Mouse (Mus musculus): ENCODE measurements around the gene Rgl2. TPM values are rescaled to one million over a fixed set of nuclear protein-coding genes. Genes with fewer than 3 reads are reported as not detected.

Gene Rgl2
- polyA plus RNA-seq, 2 experiments: 48.7 to 193 TPM

DNA sequence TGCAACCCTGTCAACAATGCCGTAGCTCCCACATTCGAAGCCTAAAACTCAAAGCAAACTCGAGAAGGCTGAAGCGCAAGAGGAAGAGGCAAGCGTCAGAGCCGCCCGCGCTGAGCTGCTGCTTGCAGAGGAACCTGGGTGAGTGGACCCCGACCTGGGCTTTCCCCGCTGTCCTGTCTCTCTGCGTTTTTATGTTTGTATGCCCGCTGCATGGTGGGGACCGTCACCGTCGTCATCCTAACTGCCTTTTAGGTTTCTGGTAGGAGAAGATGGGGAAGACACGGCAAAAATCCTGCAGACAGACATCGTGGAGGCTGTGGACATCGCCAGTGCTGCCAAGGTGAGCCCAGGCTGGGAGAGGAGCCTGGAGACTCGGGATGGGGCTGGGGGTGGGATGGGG lies 12.0 kb downstream of the Rgl2 start:
- Histone ChIP-seq H3K9ac (ENCODE audit: low read depth, low read length, severe bottlenecking) (peak overlapping the region; percentile 68), H3K27ac (replicated peaks; ENCODE audit: low read depth, low read length) (no peak overlapping the region), H3K4me1 (ENCODE audit: control insufficient read depth, insufficient read depth, low read length) (peaks cover 13% of the 10 kb centered on the region), H3K4me2 (replicated peaks; ENCODE audit: low read depth, low read length, severe bottlenecking) (peak overlapping the region; percentile 90), H3K9me3 (ENCODE audit: control insufficient read depth, low read length) (no peaks in the 10 kb centered on the region), H3K27me3 (ENCODE audit: control insufficient read depth, insufficient read depth, low read length) (no peaks in the 10 kb centered on the region), H3K4me3 (replicated peaks; ENCODE audit: low read length) (peak overlapping the region; percentile 79), H3K36me3 (ENCODE audit: control insufficient read depth, insufficient read depth, low read length) (peaks cover 62% of the 10 kb centered on the region)
- WGBS: 63% methylated on average over 19 of the region's 19 CpGs
- ATAC-seq (ENCODE audit: low FRiP score, low read depth) (no peak), DNase-seq (ENCODE audit: low spot score) (no peak)
- TF ChIP-seq POLR2A (IDR thresholded peaks at IDR 0.05; ENCODE audit: borderline replicate concordance, extremely low read depth, insufficient read depth, insufficient read length): no peak

DNA sequence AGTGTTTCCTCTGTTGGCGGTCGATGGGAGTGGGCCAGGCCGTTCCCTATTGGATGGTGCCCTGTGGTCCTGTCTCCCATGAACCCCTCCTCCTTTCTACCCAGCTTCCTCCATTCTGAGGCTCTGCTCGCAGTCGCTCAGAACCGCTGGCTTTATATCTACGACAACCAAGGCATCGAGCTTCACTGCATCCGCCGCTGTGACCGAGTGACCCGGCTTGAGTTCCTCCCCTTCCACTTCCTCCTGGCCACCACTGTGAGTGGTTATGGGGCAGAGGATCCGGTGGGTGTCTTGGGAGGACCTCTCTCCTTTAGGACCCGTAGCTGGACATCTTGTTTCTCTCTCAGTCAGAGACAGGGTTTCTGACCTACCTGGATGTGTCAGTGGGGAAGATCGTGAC lies 14.1 kb downstream of the Rgl2 start:
- no peak for DNase-seq (ENCODE audit: low spot score)
- Histone ChIP-seq H3K36me3 (ENCODE audit: control insufficient read depth, insufficient read depth, low read length) (peaks cover 60% of the 10 kb centered on the region), H3K9ac (ENCODE audit: low read depth, low read length, severe bottlenecking) (no peak overlapping the region), H3K4me3 (replicated peaks; ENCODE audit: low read length) (no peak overlapping the region), H3K4me2 (replicated peaks; ENCODE audit: low read depth, low read length, severe bottlenecking) (no peak overlapping the region), H3K27me3 (ENCODE audit: control insufficient read depth, insufficient read depth, low read length) (no peaks in the 10 kb centered on the region), H3K9me3 (ENCODE audit: control insufficient read depth, low read length) (no peaks in the 10 kb centered on the region), H3K27ac (replicated peaks; ENCODE audit: low read depth, low read length) (no peak overlapping the region), H3K4me1 (ENCODE audit: control insufficient read depth, insufficient read depth, low read length) (peaks cover 13% of the 10 kb centered on the region)
- WGBS: 92% methylated on average over 15 of the region's 15 CpGs
- no peak for TF ChIP-seq POLR2A (IDR thresholded peaks at IDR 0.05; ENCODE audit: borderline replicate concordance, extremely low read depth, insufficient read depth, insufficient read length)
- no peak for ATAC-seq (ENCODE audit: low FRiP score, low read depth)

DNA sequence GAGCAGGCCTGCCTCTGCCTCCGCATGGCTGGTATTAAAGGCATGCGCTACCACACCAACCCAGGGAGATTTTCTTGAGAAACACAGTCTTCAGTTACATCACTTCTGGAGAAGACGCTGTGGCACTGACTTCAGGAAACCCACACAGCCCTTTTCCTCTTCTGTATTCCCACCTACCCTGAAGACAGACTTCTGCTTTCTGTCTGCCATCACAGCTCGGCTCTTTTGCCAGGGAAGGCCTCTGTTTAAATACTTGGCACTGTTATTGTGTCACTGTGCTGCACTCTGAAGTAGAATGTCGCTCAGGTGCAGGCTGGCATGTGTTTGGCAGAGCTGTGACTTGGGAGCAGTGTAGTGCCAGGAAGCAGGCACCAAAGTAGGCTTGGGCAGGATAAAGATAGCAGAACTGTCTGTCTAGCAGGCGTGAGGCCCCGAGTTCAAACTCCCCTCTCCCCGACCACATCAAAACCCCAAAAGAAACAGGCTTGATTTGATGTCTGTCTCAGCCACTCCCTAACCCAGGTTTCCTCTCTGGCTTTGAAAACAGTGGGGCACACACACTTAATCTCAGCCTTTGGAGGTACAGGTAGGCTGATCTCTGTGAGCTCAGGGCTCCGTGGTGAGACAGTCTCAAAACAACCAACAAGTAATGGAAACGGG lies 18.2 kb downstream of the Rgl2 start:
- DNase-seq (ENCODE audit: low spot score): no peak
- H3K4me3 ChIP-seq (replicated peaks; ENCODE audit: low read length): no peak overlapping the region
- no peaks in the 10 kb centered on the region for H3K9me3 ChIP-seq (ENCODE audit: control insufficient read depth, low read length)
- H3K4me2 ChIP-seq (replicated peaks; ENCODE audit: low read depth, low read length, severe bottlenecking): no peak overlapping the region
- H3K4me1 ChIP-seq (ENCODE audit: control insufficient read depth, insufficient read depth, low read length): peaks cover 14% of the 10 kb centered on the region
- no peak for TF ChIP-seq POLR2A (IDR thresholded peaks at IDR 0.05; ENCODE audit: borderline replicate concordance, extremely low read depth, insufficient read depth, insufficient read length)
- no peak for ATAC-seq (ENCODE audit: low FRiP score, low read depth)
- no peaks in the 10 kb centered on the region for H3K27me3 ChIP-seq (ENCODE audit: control insufficient read depth, insufficient read depth, low read length)
- 92% methylated on average over 10 of the region's 10 CpGs for WGBS
- no peak overlapping the region for H3K27ac ChIP-seq (replicated peaks; ENCODE audit: low read depth, low read length)
- no peak overlapping the region for H3K9ac ChIP-seq (ENCODE audit: low read depth, low read length, severe bottlenecking)
- peaks cover 77% of the 10 kb centered on the region for H3K36me3 ChIP-seq (ENCODE audit: control insufficient read depth, insufficient read depth, low read length)

DNA sequence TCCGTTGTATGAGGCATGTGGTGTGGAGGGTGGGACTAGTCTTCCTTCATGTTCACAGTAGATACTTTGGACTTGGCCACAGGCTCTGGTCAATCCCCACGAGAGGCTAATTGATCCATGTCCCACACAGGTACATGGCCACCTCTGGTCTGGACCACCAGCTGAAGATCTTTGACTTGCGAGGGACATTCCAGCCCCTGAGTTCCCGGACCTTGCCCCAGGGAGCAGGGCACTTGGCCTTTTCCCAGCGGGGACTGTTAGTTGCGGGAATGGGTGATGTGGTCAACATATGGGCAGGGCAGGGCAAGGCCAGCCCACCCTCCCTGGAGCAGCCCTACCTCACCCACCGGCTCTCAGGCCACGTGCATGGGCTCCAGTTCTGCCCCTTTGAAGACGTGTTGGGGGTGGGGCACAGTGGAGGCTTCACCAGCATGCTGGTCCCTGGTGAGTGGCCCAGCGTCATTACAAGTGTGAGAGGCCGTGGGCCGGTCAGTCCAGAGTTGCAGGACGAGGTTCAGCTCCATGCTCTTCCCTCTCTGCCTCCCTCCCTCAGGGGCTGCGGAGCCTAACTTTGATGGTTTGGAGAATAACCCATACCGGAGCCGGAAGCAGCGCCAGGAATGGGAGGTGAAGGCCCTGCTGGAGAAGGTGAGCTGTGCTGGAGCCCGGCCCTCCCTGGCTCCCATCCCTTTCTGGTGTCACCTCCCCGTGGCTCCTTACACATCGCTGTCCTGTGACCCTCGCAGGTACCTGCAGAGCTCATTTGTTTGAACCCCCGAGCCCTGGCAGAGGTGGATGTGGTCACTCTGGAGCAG lies 19.0 kb downstream of the Rgl2 start:
- no peaks in the 10 kb centered on the region for H3K9me3 ChIP-seq (ENCODE audit: control insufficient read depth, low read length)
- ATAC-seq (ENCODE audit: low FRiP score, low read depth) (no peak), DNase-seq (ENCODE audit: low spot score) (no peak)
- 84% methylated on average over 22 of the region's 22 CpGs for WGBS
- no peak overlapping the region for H3K9ac ChIP-seq (ENCODE audit: low read depth, low read length, severe bottlenecking)
- peaks cover 79% of the 10 kb centered on the region for H3K36me3 ChIP-seq (ENCODE audit: control insufficient read depth, insufficient read depth, low read length)
- H3K27ac ChIP-seq (replicated peaks; ENCODE audit: low read depth, low read length): no peak overlapping the region
- peaks cover 21% of the 10 kb centered on the region for H3K4me1 ChIP-seq (ENCODE audit: control insufficient read depth, insufficient read depth, low read length)
- no peak for TF ChIP-seq POLR2A (IDR thresholded peaks at IDR 0.05; ENCODE audit: borderline replicate concordance, extremely low read depth, insufficient read depth, insufficient read length)
- no peaks in the 10 kb centered on the region for H3K27me3 ChIP-seq (ENCODE audit: control insufficient read depth, insufficient read depth, low read length)
- H3K4me3 ChIP-seq (replicated peaks; ENCODE audit: low read length): no peak overlapping the region
- no peak overlapping the region for H3K4me2 ChIP-seq (replicated peaks; ENCODE audit: low read depth, low read length, severe bottlenecking)

DNA sequence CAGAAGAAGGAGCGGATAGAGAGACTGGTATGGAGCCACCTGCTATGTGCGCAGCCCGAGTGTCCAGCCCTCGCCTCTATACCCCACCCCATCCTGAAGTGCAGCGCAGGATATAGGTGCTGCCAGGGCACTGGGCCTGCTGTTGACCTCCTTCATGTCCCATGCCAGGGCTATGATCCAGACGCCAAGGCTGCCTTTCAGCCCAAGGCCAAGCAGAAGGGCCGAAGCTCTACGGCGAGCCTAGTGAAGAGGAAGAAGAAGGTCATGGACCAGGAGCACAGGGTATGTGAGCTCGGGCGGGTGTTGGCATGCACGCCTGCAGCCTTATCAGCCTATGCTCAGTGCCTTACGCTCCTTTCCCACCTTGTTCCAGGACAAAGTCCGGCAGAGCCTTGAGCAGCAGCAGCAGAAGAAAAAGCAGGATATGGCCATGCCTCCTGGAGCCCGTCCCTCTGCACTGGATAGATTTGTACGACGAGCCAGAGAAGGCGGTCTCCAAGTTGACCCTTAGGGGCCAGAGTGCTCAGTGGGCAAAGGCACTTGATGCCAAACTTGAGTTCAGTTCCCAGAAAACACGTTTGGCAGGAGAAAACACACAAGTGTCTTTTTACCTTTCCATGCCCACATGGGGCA lies 19.7 kb downstream of the Rgl2 start:
- WGBS: 92% methylated on average over 19 of the region's 19 CpGs
- Histone ChIP-seq H3K9me3 (ENCODE audit: control insufficient read depth, low read length) (no peaks in the 10 kb centered on the region), H3K27ac (replicated peaks; ENCODE audit: low read depth, low read length) (no peak overlapping the region), H3K9ac (ENCODE audit: low read depth, low read length, severe bottlenecking) (no peak overlapping the region), H3K4me1 (ENCODE audit: control insufficient read depth, insufficient read depth, low read length) (peaks cover 25% of the 10 kb centered on the region), H3K4me2 (replicated peaks; ENCODE audit: low read depth, low read length, severe bottlenecking) (no peak overlapping the region), H3K36me3 (ENCODE audit: control insufficient read depth, insufficient read depth, low read length) (peaks cover 80% of the 10 kb centered on the region), H3K4me3 (replicated peaks; ENCODE audit: low read length) (no peak overlapping the region), H3K27me3 (ENCODE audit: control insufficient read depth, insufficient read depth, low read length) (no peaks in the 10 kb centered on the region)
- no peak for TF ChIP-seq POLR2A (IDR thresholded peaks at IDR 0.05; ENCODE audit: borderline replicate concordance, extremely low read depth, insufficient read depth, insufficient read length)
- no peak for DNase-seq (ENCODE audit: low spot score)
- no peak for ATAC-seq (ENCODE audit: low FRiP score, low read depth)

All from limb, embryonic 14.5 days (tissue).